Mouse (Mus musculus): ENCODE measurements around the gene Tpsab1. TPM values are rescaled to one million over a fixed set of nuclear protein-coding genes. Genes with fewer than 3 reads are reported as not detected.

Gene Tpsab1
- not detected in 2 replicates for polyA plus RNA-seq (2015; fragmentation: Nextera tagmentation; extraction: Ambion mirVana)

- Histone ChIP-seq H3K4me2 (no peak within 1 kb of the TSS), H3K36me3 (replicated peaks) (no peaks in the 10 kb centered on the region), H3K9ac (no peak within 1 kb of the TSS), H3K4me3 (no peak within 1 kb of the TSS), H3K27me3 (replicated peaks) (no peaks in the 10 kb centered on the region), H3K27ac (no peak within 1 kb of the TSS), H3K4me1 (no peaks in the 10 kb centered on the region), H3K9me3 (no peaks in the 10 kb centered on the region)
- ATAC-seq (replicated peaks) = no peak
- WGBS = 91% methylated on average over 4 of the region's 4 CpGs
Measured at GRCm38 (mm10) chr17:25345462-25345861, at the start of gene Tpsab1. Gene Tpsab1 (minus strand): TSS chr17:25345562.

- no peaks in the 10 kb centered on the region for H3K36me3 ChIP-seq (replicated peaks)
- WGBS = 91% methylated on average over 4 of the region's 4 CpGs
Measured at GRCm38 (mm10) chr17:25394526-25394925, 49.2 kb upstream of the Tpsab1 start.

GRCm38 (mm10) chr17:25374011-25374410 lies 28.6 kb upstream of the Tpsab1 start:
- Histone ChIP-seq H3K4me1 (no peaks in the 10 kb centered on the region), H3K4me3 (no peak overlapping the region), H3K9me3 (no peaks in the 10 kb centered on the region), H3K36me3 (replicated peaks) (peaks cover 2% of the 10 kb centered on the region; the same call in 1 of the 2 replicates), H3K4me2 (no peak overlapping the region), H3K27ac (no peak overlapping the region), H3K9ac (no peak overlapping the region), H3K27me3 (replicated peaks) (no peaks in the 10 kb centered on the region)
- ATAC-seq (replicated peaks) = no peak
- WGBS = 56% methylated on average over 9 of the region's 9 CpGs

More at GRCm38 (mm10) chr17:25394526-25394925, 49.2 kb upstream of the Tpsab1 start:
- no peak overlapping the region for H3K9ac ChIP-seq
- no peaks in the 10 kb centered on the region for H3K27me3 ChIP-seq (replicated peaks)
- H3K27ac ChIP-seq = no peak overlapping the region
- ATAC-seq (replicated peaks) = no peak
- no peaks in the 10 kb centered on the region for H3K9me3 ChIP-seq
- H3K4me3 ChIP-seq = no peak overlapping the region
- H3K4me1 ChIP-seq = peaks cover 14% of the 10 kb centered on the region
- no peak overlapping the region for H3K4me2 ChIP-seq

DNA sequence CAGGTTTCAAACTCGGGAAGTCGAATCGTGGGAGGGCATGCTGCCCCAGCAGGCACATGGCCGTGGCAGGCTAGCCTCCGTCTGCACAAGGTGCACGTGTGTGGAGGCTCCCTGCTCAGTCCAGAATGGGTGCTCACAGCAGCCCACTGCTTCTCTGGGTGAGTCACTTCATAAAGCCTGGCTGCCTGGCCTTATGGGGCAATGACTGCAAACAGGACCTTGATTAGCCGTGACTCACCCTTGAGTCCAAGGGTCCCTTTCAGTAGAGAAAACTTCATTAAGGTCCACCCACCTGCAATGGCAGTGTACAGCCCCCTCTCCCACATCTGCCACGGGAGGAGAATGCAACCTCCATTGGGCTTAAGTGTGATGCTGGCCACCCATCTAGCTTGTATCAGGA lies 27.1 kb upstream of the Tpsab1 start:
- Histone ChIP-seq H3K9me3 (no peaks in the 10 kb centered on the region), H3K9ac (no peak overlapping the region), H3K4me1 (no peaks in the 10 kb centered on the region), H3K4me3 (no peak overlapping the region), H3K27ac (no peak overlapping the region), H3K36me3 (replicated peaks) (peaks cover 2% of the 10 kb centered on the region; the same call in 1 of the 2 replicates), H3K4me2 (no peak overlapping the region), H3K27me3 (replicated peaks) (no peaks in the 10 kb centered on the region)
- ATAC-seq (replicated peaks) = no peak
- WGBS = 72% methylated on average over 8 of the region's 8 CpGs

DNA sequence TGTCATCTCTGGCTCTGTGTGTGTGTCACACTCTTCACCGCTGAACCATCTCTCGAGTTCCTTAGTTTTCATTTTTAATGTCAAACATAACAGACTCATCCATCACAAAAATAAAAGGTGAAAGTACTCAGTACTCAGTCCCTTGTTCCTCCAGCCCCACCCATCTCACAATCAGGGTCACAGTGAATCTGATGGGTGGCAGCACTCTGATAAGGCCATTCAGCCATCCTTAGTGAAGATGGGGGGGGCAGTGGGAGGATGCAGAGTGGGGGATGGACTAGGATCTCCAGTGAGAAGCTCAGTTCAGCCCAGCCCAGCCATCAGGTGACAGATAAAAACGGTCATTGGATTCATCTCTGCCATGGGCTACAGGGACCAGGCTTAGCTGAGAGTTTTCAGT lies 23.6 kb upstream of the Tpsab1 start, which contains the start of gene Tpsg1:
Tpsg1 (plus strand) TSS at position 301 of the 400 bp plus-strand sequence.
- Histone ChIP-seq H3K9me3 (no peaks in the 10 kb centered on the region), H3K9ac (no peak within 1 kb of the TSS), H3K4me3 (no peak within 1 kb of the TSS), H3K27me3 (replicated peaks) (no peaks in the 10 kb centered on the region), H3K4me2 (no peak within 1 kb of the TSS), H3K36me3 (replicated peaks) (no peaks in the 10 kb centered on the region), H3K4me1 (no peaks in the 10 kb centered on the region), H3K27ac (no peak within 1 kb of the TSS)
- 76% methylated on average over 3 of the region's 3 CpGs for WGBS
- ATAC-seq (replicated peaks) = no peak

DNA sequence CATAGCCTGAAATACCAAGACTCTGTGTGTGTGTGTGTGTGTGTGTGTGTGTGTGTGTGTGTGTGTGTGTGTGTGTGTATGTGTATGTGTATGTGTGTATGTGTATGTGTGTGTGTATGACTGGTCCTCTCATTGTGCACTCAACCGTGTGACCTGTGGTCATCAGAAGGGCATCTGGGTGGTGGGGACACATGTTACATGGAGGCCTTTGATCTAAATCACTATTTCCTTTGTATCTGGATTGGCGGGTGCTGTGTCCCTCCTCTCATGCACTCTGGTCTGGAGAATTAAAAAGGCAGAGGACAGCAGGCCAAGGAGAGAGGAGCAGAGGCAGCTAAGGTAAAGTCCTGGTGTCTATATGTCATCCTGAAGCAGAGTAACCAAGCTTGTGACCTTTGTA lies 20.6 kb upstream of the Tpsab1 start, which contains the start of gene Tpsb2:
Tpsb2 (plus strand) TSS at position 301 of the 400 bp plus-strand sequence.
- H3K9ac ChIP-seq = no peak within 1 kb of the TSS
- H3K9me3 ChIP-seq = no peaks in the 10 kb centered on the region
- WGBS = 78% methylated on average over 2 of the region's 2 CpGs
- ATAC-seq (replicated peaks) = no peak
- H3K4me3 ChIP-seq = no peak within 1 kb of the TSS
- no peak within 1 kb of the TSS for H3K27ac ChIP-seq
- no peaks in the 10 kb centered on the region for H3K4me1 ChIP-seq
- no peaks in the 10 kb centered on the region; the same call in 1 of the 2 replicates for H3K27me3 ChIP-seq (replicated peaks)
- no peaks in the 10 kb centered on the region for H3K36me3 ChIP-seq (replicated peaks)
- no peak within 1 kb of the TSS for H3K4me2 ChIP-seq

- Histone ChIP-seq H3K9me3 (no peaks in the 10 kb centered on the region), H3K27ac (no peak overlapping the region), H3K36me3 (replicated peaks) (no peaks in the 10 kb centered on the region), H3K4me2 (no peak overlapping the region), H3K4me3 (no peak overlapping the region), H3K4me1 (no peaks in the 10 kb centered on the region), H3K9ac (no peak overlapping the region), H3K27me3 (replicated peaks) (no peaks in the 10 kb centered on the region; the same call in 1 of the 2 replicates)
- WGBS = 7% methylated on average over 1 of the region's 1 CpGs
- no peak for ATAC-seq (replicated peaks)
Measured at GRCm38 (mm10) chr17:25363726-25364125, 18.4 kb upstream of the Tpsab1 start.

- Histone ChIP-seq H3K4me1 (no peaks in the 10 kb centered on the region), H3K9me3 (no peaks in the 10 kb centered on the region), H3K27ac (no peak overlapping the region), H3K9ac (no peak overlapping the region), H3K27me3 (replicated peaks) (no peaks in the 10 kb centered on the region; the same call in 1 of the 2 replicates), H3K36me3 (replicated peaks) (no peaks in the 10 kb centered on the region), H3K4me2 (no peak overlapping the region), H3K4me3 (no peak overlapping the region)
- WGBS = 78% methylated on average over 2 of the region's 2 CpGs
- ATAC-seq (replicated peaks) = no peak
Measured at GRCm38 (mm10) chr17:25361291-25361690, 15.9 kb upstream of the Tpsab1 start.

GRCm38 (mm10) chr17:25341490-25341889 lies 3.9 kb downstream of the Tpsab1 start:
- Histone ChIP-seq H3K4me1 (no peaks in the 10 kb centered on the region), H3K4me3 (no peak overlapping the region), H3K9ac (no peak overlapping the region), H3K27ac (no peak overlapping the region), H3K27me3 (replicated peaks) (no peaks in the 10 kb centered on the region), H3K4me2 (no peak overlapping the region), H3K9me3 (no peaks in the 10 kb centered on the region), H3K36me3 (replicated peaks) (no peaks in the 10 kb centered on the region)
- WGBS = 63% methylated on average over 3 of the region's 3 CpGs
- ATAC-seq (replicated peaks) = no peak

- ATAC-seq (replicated peaks) = no peak
- H3K9me3 ChIP-seq = no peaks in the 10 kb centered on the region
- WGBS = 84% methylated on average over 6 of the region's 6 CpGs
- no peak overlapping the region for H3K9ac ChIP-seq
- no peaks in the 10 kb centered on the region for H3K4me1 ChIP-seq
- no peaks in the 10 kb centered on the region for H3K36me3 ChIP-seq (replicated peaks)
- H3K4me3 ChIP-seq = no peak overlapping the region
- H3K4me2 ChIP-seq = no peak overlapping the region
- H3K27me3 ChIP-seq (replicated peaks) = no peaks in the 10 kb centered on the region
- H3K27ac ChIP-seq = no peak overlapping the region
Measured at GRCm38 (mm10) chr17:25340003-25340402, 5.4 kb downstream of the Tpsab1 start.

DNA sequence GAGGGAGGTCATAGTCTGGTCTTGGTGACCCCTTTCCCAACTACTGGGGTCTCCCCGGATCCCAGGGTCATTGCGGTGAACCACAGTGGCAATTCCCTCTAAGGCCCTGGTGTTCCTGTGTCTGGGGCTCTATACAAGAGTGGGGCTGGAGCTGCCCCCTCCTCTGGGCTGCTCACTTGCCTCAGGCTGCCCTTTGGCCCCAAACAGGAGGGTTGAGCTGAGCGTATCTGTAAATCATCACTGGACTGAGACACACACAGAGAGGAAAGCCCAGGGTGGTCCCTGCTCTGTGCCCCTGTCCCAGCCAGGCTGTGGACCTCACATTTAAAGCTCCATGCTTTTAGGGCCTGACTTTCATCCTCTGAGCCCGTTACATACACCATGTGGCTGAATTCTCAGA lies 7.1 kb downstream of the Tpsab1 start:
- H3K4me3 ChIP-seq = no peak overlapping the region
- H3K27me3 ChIP-seq (replicated peaks) = no peaks in the 10 kb centered on the region
- 85% methylated on average over 4 of the region's 4 CpGs for WGBS
- H3K9ac ChIP-seq = no peak overlapping the region
- no peak overlapping the region for H3K4me2 ChIP-seq
- H3K36me3 ChIP-seq (replicated peaks) = no peaks in the 10 kb centered on the region
- no peaks in the 10 kb centered on the region for H3K9me3 ChIP-seq
- H3K4me1 ChIP-seq = no peaks in the 10 kb centered on the region
- no peak overlapping the region for H3K27ac ChIP-seq
- ATAC-seq (replicated peaks) = no peak

- H3K4me2 ChIP-seq = no peak overlapping the region
- no peak overlapping the region for H3K27ac ChIP-seq
- whole genome bisulfite sequencing = 0% methylated on average over 8 of the region's 8 CpGs
- H3K4me1 ChIP-seq = no peaks in the 10 kb centered on the region
- no peaks in the 10 kb centered on the region for H3K9me3 ChIP-seq
- no peak overlapping the region for H3K4me3 ChIP-seq
- no peak for ATAC-seq (replicated peaks)
- no peak overlapping the region for H3K9ac ChIP-seq
- 0 out of 2 replicates have a peak, but pooled peaks cover 2% of the 10 kb centered on the region for H3K27me3 ChIP-seq (replicated peaks)
- no peaks in the 10 kb centered on the region for H3K36me3 ChIP-seq (replicated peaks)
Measured at GRCm38 (mm10) chr17:25333943-25334342, 11.4 kb downstream of the Tpsab1 start.

DNA sequence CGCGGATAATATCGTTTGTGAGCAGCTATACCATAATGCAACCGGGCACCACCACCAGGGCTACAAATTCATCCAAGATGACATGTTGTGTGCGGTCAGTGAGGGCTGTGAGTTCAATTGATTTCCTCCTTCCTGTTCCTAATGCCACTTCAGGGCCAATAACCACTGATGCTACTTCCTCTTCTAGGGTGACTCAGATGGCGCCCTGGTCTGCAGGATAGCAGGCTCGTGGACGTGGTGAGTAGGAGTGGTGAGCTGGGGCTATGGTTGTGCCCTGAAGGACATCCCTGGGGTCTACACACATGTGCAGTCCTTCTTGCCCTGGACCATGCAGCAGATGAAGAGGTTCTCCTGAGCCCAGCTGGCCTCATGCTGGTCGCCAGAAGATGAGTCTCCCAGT lies 13.0 kb downstream of the Tpsab1 start:
- no peak overlapping the region for H3K9ac ChIP-seq
- H3K4me1 ChIP-seq = no peaks in the 10 kb centered on the region
- no peaks in the 10 kb centered on the region for H3K36me3 ChIP-seq (replicated peaks)
- H3K4me3 ChIP-seq = no peak overlapping the region
- H3K27me3 ChIP-seq (replicated peaks) = 0 out of 2 replicates have a peak, but pooled peaks cover 2% of the 10 kb centered on the region
- H3K9me3 ChIP-seq = no peaks in the 10 kb centered on the region
- 80% methylated on average over 9 of the region's 9 CpGs for WGBS
- no peak overlapping the region for H3K27ac ChIP-seq
- ATAC-seq (replicated peaks) = no peak
- no peak overlapping the region for H3K4me2 ChIP-seq
